Mouse (Mus musculus) neutrophil, adult 5-6 weeks (primary cell): ENCODE results near the gene Anapc16. TPM values are rescaled to one million over a fixed set of nuclear protein-coding genes. Genes with fewer than 3 reads are reported as not detected.

Experiments
- ATAC-seq: fragments of 151-379, 151-347 bp; 2 replicates; pipeline ENCODE4 v1.8.0; 2017; ENCODE audit warnings: mild to moderate bottlenecking, moderate TSS enrichment; ENCODE audit not compliant: insufficient number of reproducible peaks, poor library complexity, low FRiP score, severe bottlenecking; ENCODE audit errors: extremely low read depth
- total RNA-seq: library from RNA; stranded (forward); fragments of 200-1000 nt; gene quantifications from 2 replicates; pipeline ENCODE4 v1.2.3, GENCODE M21; 2017

The Anapc16 gene
- 53.2 and 56.3 TPM in 2 replicates for total RNA-seq

DNA sequence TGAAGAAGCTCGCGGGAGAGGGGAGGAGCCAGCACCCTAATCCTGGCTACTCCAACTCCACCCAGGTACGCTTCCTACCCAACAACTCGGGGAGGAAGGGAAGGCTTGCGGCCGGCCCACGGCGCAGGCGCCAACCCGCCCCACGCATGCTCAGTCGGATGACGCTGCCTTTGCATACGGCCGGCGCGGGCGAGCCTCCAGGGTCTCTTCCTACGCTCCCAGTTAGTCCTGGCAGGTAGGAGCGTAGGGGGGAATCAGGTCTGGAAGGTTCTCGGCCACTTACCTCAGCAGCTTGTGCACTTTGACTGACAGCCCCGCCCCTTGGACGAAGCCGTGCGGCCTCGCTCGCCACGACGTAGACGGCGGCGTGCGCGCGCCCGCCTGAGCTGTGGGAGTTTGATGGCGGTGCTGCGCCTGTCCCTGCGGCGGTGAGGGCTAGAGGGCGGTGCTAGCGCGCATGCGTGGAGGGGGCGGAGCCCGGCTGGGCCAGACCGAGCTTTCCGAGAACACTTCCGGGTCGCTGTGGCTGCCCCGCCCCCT lies at the start of gene Anapc16, which contains the start of gene Ascc1:
TSS of gene Anapc16 (minus strand) at position 463 of the 540 bp plus-strand sequence.
TSS of gene Ascc1 (plus strand) at position 133 of the 540 bp plus-strand sequence.
- ATAC-seq, result peak; percentile 91

DNA sequence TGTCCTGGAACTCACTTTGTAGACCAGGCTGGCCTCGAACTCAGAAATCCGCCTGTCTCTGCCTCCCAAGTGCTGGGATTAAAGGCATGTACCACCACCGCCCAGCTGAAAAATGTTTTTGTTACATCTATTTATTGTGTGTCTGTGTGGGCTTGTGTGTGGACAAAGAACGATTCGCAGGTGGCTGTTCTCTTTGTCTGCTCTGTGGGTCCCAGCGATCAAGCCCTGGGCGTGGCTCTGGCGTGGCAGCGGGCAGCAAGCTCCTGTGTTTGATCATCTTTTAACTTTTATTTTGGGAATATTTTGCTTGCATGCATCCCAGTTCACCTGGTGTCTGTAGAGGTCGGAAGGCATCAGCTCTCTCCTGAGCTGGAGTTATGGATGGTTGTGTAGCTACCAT lies 47.6 kb upstream of the Anapc16 start:
- ATAC-seq, result no peak

DNA sequence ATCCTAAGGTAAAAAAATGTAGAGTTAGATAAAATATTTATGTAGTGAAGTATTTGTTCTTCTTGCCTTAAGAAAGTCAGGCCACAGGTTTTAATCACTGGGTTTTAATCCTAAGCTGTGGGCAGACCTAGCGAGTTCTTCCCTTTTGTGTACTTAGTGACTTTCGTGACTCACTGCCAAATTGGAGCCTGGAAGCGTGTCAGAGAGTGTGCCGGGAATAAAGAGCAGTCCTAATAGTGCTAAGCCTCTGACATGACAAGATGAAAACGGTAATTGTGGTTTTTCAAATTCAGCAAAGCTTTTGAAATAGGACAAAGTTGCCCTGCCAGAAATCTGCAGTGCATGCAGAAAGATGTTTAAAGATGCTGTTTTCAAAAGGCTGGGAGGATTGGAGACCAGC lies 43.8 kb upstream of the Anapc16 start:
- no peak for ATAC-seq

DNA sequence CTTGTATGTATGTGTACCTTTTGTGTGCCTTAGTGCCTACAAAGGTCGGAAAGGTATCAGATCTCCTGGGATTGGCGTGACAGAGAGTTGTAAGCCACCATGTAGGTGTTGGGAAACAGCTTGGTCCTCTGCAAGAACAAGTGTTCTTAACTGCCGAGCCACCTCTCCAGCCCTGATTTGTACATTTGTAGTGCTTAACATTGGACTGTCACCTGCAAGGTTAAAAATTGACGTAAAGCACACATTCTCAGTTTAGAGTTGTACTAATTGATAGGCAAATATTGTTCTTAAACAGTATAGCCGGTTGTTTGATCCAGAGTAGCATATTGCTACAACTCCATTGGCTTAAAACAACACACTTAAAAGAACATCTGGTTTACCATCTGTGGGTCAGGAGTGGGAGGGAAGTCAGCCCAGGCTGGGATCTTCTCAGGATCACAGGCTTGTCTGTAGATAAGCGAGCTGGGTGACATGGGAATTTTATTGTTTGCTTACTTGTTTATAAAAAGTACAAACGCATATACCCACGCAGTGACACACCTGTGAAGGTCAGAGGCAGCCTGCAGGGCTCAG lies 39.5 kb upstream of the Anapc16 start:
- ATAC-seq, result no peak

DNA sequence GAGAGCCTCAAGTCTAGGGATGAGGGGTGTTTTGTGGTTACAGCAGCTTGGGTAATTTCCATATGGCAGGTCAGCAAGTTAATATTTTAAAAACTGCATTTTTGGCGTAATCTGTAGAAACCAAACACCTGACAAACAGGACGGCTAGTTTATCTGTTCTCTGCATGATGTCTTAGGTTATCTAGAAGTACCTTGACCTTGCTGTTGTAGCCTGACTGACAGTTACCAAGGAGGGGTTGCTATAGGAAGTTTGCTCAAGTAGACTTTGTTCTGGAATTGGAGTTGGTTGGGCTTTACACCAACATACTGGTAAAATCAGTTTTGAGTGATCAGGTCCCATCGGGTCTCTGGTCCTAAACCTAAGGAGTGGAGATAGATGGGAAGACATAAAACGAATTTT lies 32.8 kb upstream of the Anapc16 start:
- no peak for ATAC-seq

DNA sequence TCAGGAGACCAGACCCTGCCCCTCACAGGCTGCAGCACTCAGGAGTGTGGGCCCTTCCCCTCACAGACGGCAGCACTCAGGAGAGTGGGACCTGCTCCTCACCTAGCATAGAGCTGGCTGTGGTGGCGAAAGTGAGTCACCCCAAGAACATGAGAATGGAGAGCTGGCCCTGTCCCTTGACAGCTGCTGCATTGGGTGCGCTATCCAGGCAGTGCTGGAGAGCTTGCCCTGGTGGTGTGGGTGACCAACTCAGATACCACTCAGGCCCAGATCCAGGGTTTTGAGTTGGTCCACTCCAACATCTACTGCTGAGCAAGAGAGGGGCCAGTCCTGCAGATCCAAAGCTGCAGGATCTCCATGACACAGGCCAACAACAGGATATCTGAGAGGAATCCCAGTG lies 31.7 kb upstream of the Anapc16 start:
- no peak for ATAC-seq

DNA sequence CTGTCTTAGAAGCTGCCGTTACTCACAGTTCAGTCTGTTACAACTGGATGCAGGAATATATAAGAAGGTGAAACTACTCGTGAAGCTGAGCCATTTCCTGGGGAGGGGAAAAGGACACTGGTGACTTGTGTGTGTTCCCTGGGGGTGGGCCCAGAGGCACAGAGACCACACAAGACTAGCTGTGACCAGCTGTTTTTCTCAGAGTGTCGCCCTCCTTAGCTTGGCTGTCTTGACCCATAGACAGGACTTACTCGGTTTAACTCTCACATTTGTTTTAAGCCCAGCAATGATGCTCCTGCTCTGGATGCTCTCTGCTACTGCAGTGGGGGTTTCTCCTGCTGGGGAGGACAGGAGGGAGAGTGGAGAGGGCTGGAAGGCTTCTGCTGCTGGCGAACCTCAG lies 30.1 kb upstream of the Anapc16 start:
- no peak for ATAC-seq

DNA sequence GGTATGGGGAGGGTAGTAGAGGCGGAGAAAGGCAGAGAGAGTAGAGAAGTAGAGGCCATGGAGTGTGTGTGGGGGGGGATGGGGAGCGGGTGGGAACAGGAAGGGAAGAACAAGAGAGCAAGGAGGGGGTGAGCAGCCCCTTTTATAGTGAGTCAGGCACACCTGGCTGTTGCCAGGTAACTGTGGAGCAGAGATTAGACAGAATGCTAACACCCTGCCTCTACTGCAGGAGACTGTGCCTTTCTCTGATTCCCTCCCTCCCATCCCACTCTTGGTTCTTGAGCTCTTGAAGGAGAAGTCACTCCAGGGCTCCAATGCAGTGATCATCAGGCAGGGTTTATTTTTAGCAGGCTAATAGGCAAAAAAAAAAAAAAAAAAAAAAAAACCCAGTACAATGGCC lies 29.7 kb upstream of the Anapc16 start:
- no peak for ATAC-seq

DNA sequence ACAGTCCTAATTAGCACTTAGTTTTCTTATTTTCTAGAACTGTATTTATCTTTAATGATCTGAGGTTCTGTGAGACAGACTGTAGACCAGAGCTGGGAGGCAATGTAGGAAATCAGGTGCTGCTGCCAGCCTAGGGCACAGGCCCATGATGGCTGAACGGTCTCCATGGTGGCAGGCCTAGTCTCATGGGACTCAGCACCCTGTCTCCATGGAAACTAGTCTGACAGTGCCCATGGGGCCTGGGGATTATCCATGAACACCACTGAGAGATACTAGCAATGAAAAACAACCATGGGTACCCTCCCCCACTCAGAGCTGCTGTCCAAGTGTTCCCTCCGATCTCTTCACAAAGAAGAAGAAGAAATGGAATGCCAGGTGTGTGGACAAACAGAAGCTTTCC lies 29.1 kb upstream of the Anapc16 start:
- no peak for ATAC-seq

DNA sequence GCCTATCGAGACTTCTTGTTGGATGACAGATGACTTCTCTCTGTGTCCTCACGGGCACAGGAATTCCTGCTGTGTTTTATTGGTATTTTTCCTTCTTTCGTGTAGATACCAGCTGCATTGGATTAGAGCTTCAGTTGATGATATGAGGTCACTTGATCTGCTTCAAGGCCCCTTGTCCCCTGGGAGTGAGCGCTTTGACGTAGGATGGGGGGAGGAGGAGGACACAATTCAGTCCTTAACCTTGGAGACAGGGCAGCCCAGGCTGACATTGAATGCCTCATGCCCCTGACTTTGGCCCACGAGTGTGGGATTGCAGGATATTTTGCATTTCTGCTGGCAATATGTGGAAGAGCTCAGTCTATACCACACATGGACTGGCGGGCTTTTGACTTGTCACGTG lies 28.6 kb upstream of the Anapc16 start:
- no peak for ATAC-seq

DNA sequence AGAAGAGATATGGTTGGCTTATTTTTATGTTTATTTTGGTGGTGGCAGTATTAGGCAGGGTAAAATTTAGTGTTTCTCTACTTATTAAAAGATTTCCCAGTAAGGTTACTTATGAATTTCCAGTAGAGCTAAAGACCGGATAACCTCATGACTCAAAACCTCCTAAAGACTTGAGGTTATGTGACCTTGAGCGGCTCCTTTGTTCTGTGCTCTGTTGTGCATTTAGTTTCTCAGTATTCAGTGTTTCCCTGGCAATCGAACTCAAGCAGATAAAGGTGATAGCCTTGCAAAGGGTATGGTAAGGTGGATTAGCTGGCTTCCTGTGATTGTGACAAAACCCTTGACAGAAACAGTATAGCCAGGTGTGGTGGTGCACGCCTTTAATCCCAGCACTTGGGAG lies 26.5 kb upstream of the Anapc16 start:
- ATAC-seq, result no peak

DNA sequence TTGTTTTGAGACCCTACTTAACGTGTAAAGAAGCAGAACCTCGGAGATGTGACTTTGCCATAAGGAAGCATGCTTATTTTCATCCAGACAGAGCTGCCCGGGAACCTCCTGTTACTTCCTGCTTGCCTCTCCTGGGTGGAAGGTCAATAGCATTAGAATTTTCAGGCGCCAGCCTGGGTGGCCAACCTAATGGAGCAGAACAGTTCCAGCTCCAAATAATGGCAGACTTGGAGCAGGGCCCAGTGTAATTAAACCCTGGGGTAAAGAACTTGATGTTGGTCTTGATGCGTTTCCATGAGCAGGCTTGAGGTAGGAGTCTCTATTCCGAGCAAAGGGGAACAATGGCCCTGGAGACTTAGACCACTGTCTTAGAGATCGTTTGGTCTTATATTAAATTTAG lies 26.0 kb upstream of the Anapc16 start:
- no peak for ATAC-seq

DNA sequence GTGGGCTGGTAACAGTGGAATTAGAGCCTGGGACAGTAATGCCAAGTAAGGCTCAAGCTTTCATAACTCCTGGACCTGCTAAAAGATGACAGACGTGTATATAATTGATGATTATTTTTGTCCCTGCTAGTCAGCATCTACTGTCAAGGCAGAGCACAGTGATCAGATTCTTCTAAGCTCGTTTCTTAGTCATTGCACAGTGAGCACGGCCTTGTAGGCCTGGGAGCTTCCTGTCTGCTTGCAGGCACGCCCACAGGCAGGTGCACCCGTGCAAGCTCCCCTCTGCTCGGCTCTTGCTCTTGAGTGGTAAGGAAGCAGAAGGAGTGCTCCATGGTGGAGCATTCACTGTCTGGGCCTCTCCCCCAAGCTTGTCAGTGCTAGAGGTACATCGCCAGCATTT lies 25.2 kb upstream of the Anapc16 start:
- ATAC-seq, result no peak

DNA sequence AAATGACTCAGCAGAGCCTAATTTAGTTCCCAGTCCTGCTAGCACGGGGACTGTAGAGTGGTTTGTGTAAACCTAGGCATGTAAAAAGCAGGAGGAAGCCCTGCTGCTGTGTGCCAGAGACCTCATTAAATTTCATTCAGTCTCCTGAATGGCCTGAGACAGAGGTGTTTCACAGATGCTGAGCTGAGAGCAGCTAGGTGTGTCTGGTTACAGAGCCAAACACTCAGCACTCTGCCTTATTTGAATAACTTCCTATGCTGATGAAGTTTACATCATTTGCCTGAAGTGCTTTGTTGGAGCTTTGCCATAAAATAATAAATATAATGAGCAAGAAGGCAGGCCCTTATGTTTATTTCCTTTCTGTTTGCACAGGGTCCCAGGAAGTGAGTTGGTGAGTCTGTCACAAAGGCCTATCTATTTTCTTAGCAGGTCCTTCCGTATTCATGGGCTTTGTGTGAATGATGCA lies 24.7 kb upstream of the Anapc16 start:
- no peak for ATAC-seq

DNA sequence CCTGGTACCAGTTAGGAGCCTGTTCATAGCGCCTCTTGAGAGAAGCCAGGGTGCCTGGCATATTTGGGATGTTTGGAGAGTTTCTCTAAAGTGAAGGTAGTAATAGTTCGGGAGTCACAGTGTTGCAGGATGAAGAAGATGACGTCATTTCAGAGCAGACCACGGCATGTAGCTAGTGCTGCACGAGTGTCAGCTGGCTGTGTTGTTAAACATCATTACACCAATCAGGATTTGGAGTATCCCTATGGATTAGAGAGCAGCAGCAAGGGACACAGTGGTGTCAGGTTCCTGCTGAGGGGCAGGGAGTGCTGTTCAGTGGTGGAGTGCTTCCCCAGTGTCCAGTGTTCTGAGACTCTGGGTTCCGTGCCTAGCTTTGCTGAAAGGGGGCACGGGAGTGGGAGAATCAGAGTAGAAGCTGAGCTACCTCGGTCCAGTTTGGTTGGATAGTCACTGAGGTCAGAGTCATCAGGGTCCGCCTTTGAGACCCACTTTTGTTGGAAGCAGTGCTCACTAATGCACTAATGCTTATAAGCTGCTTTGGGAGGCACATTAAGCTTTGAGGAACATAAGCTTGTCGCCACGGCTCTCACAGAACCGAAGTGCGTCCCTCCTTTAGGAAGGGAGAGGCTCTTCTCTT lies 23.9 kb upstream of the Anapc16 start:
- ATAC-seq, result no peak

DNA sequence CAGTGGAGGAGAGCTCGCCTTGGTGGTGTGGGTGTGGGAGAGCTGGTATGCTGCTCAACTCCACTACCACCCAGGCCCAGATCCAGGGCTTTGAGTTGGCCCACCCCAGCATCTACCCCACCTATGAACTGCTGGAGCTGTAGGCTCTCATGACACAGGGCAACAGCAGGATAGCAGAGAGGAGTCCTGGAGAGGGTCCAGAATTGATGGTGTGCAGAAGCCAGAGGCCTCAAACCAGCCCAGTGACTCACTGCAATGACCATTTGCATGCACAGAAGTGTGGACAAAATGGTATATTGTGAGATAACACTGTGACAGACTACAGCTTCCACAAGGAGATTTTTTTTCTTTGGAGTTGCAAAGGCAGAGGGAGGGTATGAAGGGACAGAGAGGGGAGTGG lies 20.8 kb upstream of the Anapc16 start:
- ATAC-seq, result no peak

DNA sequence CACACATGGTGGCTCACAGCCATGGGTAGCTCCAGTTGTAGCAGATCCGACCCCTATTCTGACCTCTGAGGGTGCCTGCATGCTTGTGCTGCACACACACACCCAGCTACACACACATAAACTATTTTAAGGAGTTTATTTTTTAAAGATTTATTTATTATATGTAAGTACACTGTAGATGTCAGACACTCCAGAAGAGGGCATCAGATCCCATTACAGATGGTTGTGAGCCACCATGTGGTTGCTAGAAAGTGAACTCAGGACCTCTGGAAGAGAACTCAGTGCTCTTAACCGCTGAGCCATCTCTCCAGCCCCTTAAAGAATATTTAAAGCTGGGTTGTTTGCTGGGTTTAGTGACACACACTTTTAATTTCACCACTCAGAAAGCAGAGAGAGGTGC lies 16.4 kb upstream of the Anapc16 start:
- no peak for ATAC-seq

DNA sequence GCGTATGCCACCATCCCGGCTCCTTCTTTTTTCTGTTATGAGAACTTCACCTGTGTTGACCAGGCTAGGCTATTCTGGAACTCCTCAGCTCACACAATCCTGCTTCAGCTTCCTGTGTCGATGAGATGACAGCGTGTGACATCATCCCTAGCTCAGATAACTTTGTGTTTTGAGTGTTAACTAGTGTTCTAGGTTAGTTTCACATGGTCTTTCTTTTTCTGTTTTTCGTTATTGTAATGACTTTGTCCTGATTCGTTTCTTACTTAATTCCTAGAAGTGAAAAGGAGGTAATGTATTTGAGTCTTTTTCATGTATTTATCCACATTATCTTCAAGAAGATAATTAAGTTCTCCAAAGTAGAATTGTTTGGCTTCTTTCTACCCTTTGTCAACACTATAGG lies 13.3 kb upstream of the Anapc16 start:
- no peak for ATAC-seq

DNA sequence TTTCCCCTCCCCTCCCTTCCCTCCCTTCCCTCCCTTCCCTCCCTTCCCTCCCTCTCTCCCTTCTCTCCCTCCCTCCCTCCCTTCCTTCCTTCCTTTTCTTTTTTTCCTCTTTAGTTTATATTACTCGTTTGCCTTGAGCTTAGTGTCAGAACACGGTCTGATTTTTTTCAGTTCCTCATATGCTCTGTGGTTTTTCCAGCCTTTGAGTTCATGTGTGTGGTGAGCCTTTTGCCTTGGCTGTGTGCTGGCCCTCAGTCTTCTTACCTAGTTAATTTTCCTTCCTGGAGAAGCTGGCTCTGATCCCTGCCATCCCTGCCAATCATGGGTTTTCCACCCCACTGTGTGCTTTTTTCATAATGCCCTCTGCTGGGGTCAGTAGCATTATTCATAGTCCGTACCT lies 6.2 kb upstream of the Anapc16 start:
- ATAC-seq, result no peak

DNA sequence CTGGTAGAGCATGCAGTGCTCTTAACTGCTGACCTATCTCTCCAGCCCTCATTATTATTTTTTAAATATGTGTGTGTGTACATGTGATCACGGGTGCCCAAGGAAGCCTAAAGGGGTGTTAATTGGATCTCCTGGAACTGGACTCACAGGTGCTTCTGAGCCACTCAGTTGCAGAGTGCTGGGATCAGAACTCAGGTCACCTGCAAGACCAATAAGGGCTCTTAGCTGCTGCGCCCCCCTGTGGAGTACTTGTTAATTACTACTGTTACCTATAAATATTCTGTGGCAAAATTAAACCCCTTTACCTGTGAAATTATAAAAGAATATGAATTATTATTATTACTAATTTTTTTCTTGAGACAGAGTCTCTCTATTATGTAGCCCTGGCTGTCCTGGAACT lies 2.3 kb upstream of the Anapc16 start:
- ATAC-seq, result no peak

DNA sequence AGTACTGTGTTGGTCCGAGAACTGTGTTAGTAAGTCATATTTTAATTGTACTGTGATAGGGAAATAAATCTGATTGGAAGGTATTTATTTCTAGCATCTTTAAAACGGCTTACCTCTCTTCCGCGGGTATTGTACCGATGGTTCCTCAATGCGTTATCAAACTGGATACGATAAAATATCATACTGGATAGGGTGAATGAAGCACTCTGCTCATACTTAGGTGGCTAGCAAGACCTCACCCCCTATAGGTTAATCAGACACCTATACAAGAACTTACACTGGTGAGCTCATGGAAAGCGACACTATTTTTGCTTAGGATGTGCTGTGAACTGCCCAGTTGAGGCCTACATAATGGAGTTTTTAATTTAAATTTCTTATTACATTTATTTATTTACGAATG lies 912 bp upstream of the Anapc16 start:
- ATAC-seq, result no peak
